Comparison of ENCODE assay signal across 19 mouse cellular contexts in genomic region chr7:136451672-136452361, GRCm38 (mm10).
DNase-seq lines count a peak whose midpoint lies in the region; ATAC-seq and TF ChIP-seq lines count a peak whose summit lies in the region.
"Had no signal": no experiment of that assay in that cellular context is flagged by ENCODE, and none has a peak within 500 bp of the region (broad histone marks: within the 10 kb centered on the region; RNA-seq: fewer than 3 reads in every experiment).

No protein-coding gene starts in this region.

- no peaks in the 10 kb centered on the region; the same call in 1 of the 2 replicates for H3K9me3 ChIP-seq in megakaryocyte, embryonic 14.5 days
- H3K9me3 ChIP-seq in kidney, postnatal 0 days (replicated peaks; ENCODE audit: low read length), result no peaks in the 10 kb centered on the region
- H3K9me3 ChIP-seq in hindbrain, embryonic 13.5 days, result no peaks in the 10 kb centered on the region
- H3K9me3 ChIP-seq: embryonic facial prominence, embryonic 10.5 days; forebrain, embryonic 13.5 days; heart, embryonic 13.5 days had no signal

- no peak overlapping the region for H3K4me2 ChIP-seq in kidney, postnatal 0 days (ENCODE audit: low read length)
- H3K4me2 ChIP-seq in hindbrain, embryonic 13.5 days, result no peak overlapping the region
- H3K4me2 ChIP-seq: forebrain, embryonic 13.5 days; heart, embryonic 13.5 days had no signal

- H3K36me3 ChIP-seq in megakaryocyte, embryonic 14.5 days (replicated peaks; ENCODE audit: low read length), result no peaks in the 10 kb centered on the region
- H3K36me3 ChIP-seq in kidney, postnatal 0 days (ENCODE audit: insufficient read depth, low read length), result no peaks in the 10 kb centered on the region
- no peaks in the 10 kb centered on the region for H3K36me3 ChIP-seq in hindbrain, embryonic 13.5 days
- H3K36me3 ChIP-seq: embryonic facial prominence, embryonic 10.5 days; heart, embryonic 13.5 days had no signal

- peak overlapping the region; percentile 33 for H3K4me3 ChIP-seq in megakaryocyte, embryonic 14.5 days (replicated peaks)
- H3K4me3 ChIP-seq in kidney, postnatal 0 days (replicated peaks; ENCODE audit: low read depth, low read length), result no peak overlapping the region
- H3K4me3 ChIP-seq in hindbrain, embryonic 13.5 days, result no peak overlapping the region
- H3K4me3 ChIP-seq: embryonic facial prominence, embryonic 10.5 days; forebrain, embryonic 13.5 days; gastrocnemius, adult 2 months; heart, embryonic 13.5 days had no signal

- peak; percentile 23 for DNase-seq in kidney, adult 11 months
- DNase-seq in kidney, postnatal 4 days, result no peak
- DNase-seq in kidney, postnatal 0 days (ENCODE audit: low spot score), result peak; percentile 24
- DNase-seq in ovary, postnatal 14 days (ENCODE audit: low spot score), result no peak
- DNase-seq: adrenal gland, postnatal 25 days; B cell, adult 2 months; cerebellum, adult 18-20 months; cerebellum, adult 9-11 months; forebrain, postnatal 0 days; gastrocnemius, adult 2 months; gastrocnemius, postnatal 25 days; heart, postnatal 36 days had no signal

- no peak for ATAC-seq in megakaryocyte, adult 5-6 weeks (ENCODE audit: poor library complexity, severe bottlenecking)
- ATAC-seq in kidney, postnatal 0 days (replicated peaks; ENCODE audit: low FRiP score, low read depth), result peak; percentile 63; the same call in 1 of the 2 replicates
- no peak for ATAC-seq in hindbrain, embryonic 13.5 days (ENCODE audit: low FRiP score)
- ATAC-seq: CD4-positive, CD25-positive, alpha-beta regulatory T cell, adult 4 months; forebrain, embryonic 13.5 days; forebrain, postnatal 0 days had no signal

- TF ChIP-seq CTCF in kidney, postnatal 0 days (IDR thresholded peaks at IDR 0.05; ENCODE audit: low read depth), result no peak

- no peak overlapping the region for H3K27ac ChIP-seq in kidney, postnatal 0 days
- H3K27ac ChIP-seq in hindbrain, embryonic 13.5 days, result no peak overlapping the region
- H3K27ac ChIP-seq: embryonic facial prominence, embryonic 10.5 days; forebrain, embryonic 13.5 days; gastrocnemius, adult 2 months; heart, embryonic 13.5 days had no signal

- no peaks in the 10 kb centered on the region for H3K27me3 ChIP-seq in megakaryocyte, embryonic 14.5 days (replicated peaks)
- no peaks in the 10 kb centered on the region for H3K27me3 ChIP-seq in kidney, postnatal 0 days (ENCODE audit: insufficient read depth, low read length)
- H3K27me3 ChIP-seq in hindbrain, embryonic 13.5 days, result 0 out of 2 replicates have a peak, but pooled peaks cover 8% of the 10 kb centered on the region

- WGBS in kidney, postnatal 0 days, result 43% methylated on average over 8 of the region's 8 CpGs
- WGBS in hindbrain, embryonic 13.5 days, result 68% methylated on average over 8 of the region's 8 CpGs

- H3K4me1 ChIP-seq in megakaryocyte, embryonic 14.5 days, result no peaks in the 10 kb centered on the region
- H3K4me1 ChIP-seq in kidney, postnatal 0 days (replicated peaks; ENCODE audit: insufficient read depth, low read length), result no peaks in the 10 kb centered on the region
- H3K4me1 ChIP-seq in hindbrain, embryonic 13.5 days (replicated peaks), result peaks cover 19% of the 10 kb centered on the region; the same call in 1 of the 2 replicates
- H3K4me1 ChIP-seq: forebrain, embryonic 13.5 days had no signal

- no peak overlapping the region for H3K9ac ChIP-seq in kidney, postnatal 0 days (ENCODE audit: low read depth, low read length)
- H3K9ac ChIP-seq in hindbrain, embryonic 13.5 days, result no peak overlapping the region
- H3K9ac ChIP-seq: forebrain, embryonic 13.5 days; forebrain, postnatal 0 days; heart, embryonic 13.5 days had no signal

Comparison
In these comparisons a context has a peak if more than half of its experiments do, and no peak if none do; other contexts are left out.
1. DNase-seq: peak in kidney, adult 11 months (single experiment) and kidney, postnatal 0 days (single experiment); none in kidney, postnatal 4 days (0 of 2) and ovary, postnatal 14 days (single experiment).